Mouse (Mus musculus) liver, postnatal 0 days (tissue): Measurements from ENCODE around the gene Rab11fip3.

ENCODE experiments used
- CTCF ChIP-seq: sonication (generic); IDR thresholded peaks from 2 replicates; pipeline ENCODE4 v1.5.1; 2016; ENCODE audit warnings: antibody characterized with exemption, low read depth
- EP300 ChIP-seq: IDR thresholded peaks from 2 replicates; pipeline ENCODE4 v1.6.1; 2016; ENCODE audit warnings: antibody characterized with exemption, low read depth, mild to moderate bottlenecking

GRCm38 (mm10) chr17:26066488-26067020 lies 2.8 kb downstream of the Rab11fip3 start:
- TF ChIP-seq CTCF (no peak), EP300 (no peak)
